In genomic region chr8:86922673-86923072, GRCm38 (mm10) we compare ENCODE assay signal across 21 mouse cellular contexts.
"Had no signal": no experiment of that assay in that cellular context is flagged by ENCODE, and none has a peak within 500 bp of the region (broad histone marks: within the 10 kb centered on the region; RNA-seq: fewer than 3 reads in every experiment).

No protein-coding gene starts in this region.

- H3K9me3 ChIP-seq: heart, embryonic 12.5 days; hindbrain, embryonic 10.5 days; hindbrain, embryonic 12.5 days; intestine, embryonic 15.5 days; limb, embryonic 10.5 days; limb, embryonic 12.5 days had no signal

- H3K27me3 ChIP-seq: heart, embryonic 12.5 days; hindbrain, embryonic 12.5 days had no signal

- ATAC-seq: hindbrain, embryonic 16.5 days; inflammation-experienced regulatory T-cells, adult 6 months; intestine, embryonic 15.5 days; intestine, postnatal 0 days had no signal

- H3K4me3 ChIP-seq: gastrocnemius, adult 2 months; heart, adult 2 months; heart, embryonic 12.5 days; hindbrain, embryonic 10.5 days; hindbrain, embryonic 12.5 days; intestine, embryonic 15.5 days; layer of hippocampus, adult 2 months; left cerebral cortex, adult 2 months; limb, embryonic 10.5 days; limb, embryonic 12.5 days had no signal

- H3K4me1 ChIP-seq: hindbrain, embryonic 10.5 days; hindbrain, embryonic 12.5 days had no signal

- DNase-seq: gastrocnemius, adult 2 months; gastrocnemius, postnatal 10 days; gastrocnemius, postnatal 25 days; heart, adult 2 months; heart, postnatal 4 days; kidney, adult 18-20 months; kidney, adult 8-10 months; kidney, postnatal 10 days; kidney, postnatal 4 days; liver had no signal

- H3K36me3 ChIP-seq: heart, embryonic 12.5 days; hindbrain, embryonic 10.5 days; hindbrain, embryonic 12.5 days; intestine, embryonic 15.5 days; limb, embryonic 10.5 days; limb, embryonic 12.5 days had no signal
